Comparison of ENCODE assay signal across 26 mouse cellular contexts in genomic region chr11:52433797-52434195, GRCm38 (mm10).
"Had no signal": no experiment of that assay in that cellular context is flagged by ENCODE, and none has a peak within 500 bp of the region (broad histone marks: within the 10 kb centered on the region; RNA-seq: fewer than 3 reads in every experiment).

No protein-coding gene starts in this region.

- H3K4me3 ChIP-seq: heart, embryonic 10.5 days; heart, embryonic 12.5 days; heart, embryonic 13.5 days; heart, embryonic 15.5 days; hindbrain, embryonic 10.5 days; hindbrain, embryonic 12.5 days; hindbrain, embryonic 13.5 days; hindbrain, embryonic 15.5 days; intestine, embryonic 15.5 days; kidney, embryonic 15.5 days; layer of hippocampus, adult 2 months had no signal

- H3K27ac ChIP-seq: heart, embryonic 10.5 days; heart, embryonic 13.5 days; heart, embryonic 15.5 days; hindbrain, embryonic 10.5 days; hindbrain, embryonic 12.5 days; hindbrain, embryonic 13.5 days; hindbrain, embryonic 14.5 days; hindbrain, embryonic 15.5 days; hindbrain, postnatal 0 days; intestine, embryonic 15.5 days; kidney, embryonic 15.5 days; kidney, postnatal 0 days; layer of hippocampus, adult 2 months had no signal

- DNase-seq: kidney, adult 11 months; kidney, adult 18-20 months; kidney, adult 2 months; kidney, adult 8-10 months; kidney, adult 9 months; kidney, postnatal 25 days; kidney, postnatal 36 days; layer of hippocampus, postnatal 36 days had no signal

- ATAC-seq: hindbrain, embryonic 16.5 days; hindbrain, postnatal 0 days; inflammation-experienced regulatory T-cells, adult 6 months; intestine, embryonic 15.5 days; intestine, embryonic 16.5 days; intestine, postnatal 0 days had no signal
